Mouse (Mus musculus): ENCODE measurements around the gene Gm10718.
"Not testable (repeated sequence)": the region's sequence is repeated elsewhere in the genome, so short reads cannot be mapped to it uniquely, and the experiment has no call there.

- TF ChIP-seq CTCF (IDR thresholded peaks at IDR 0.05; ENCODE audit: borderline replicate concordance, insufficient read depth, low read depth, low read length); POLR2A (IDR thresholded peaks at IDR 0.05; ENCODE audit: borderline replicate concordance, insufficient read depth, low read length): not testable (repeated sequence)
Observed at GRCm38 (mm10) chr9:3034299-3034698, 11.0 kb downstream of the Gm10718 start, which contains the start of gene Gm17535.
